Mouse (Mus musculus): ENCODE measurements around the gene Mageb18.
A peak's percentile ranks its signal among the peaks of the same experiment; 100 is the strongest.
"Not testable (repeated sequence)": the region's sequence is repeated elsewhere in the genome, so short reads cannot be mapped to it uniquely, and the experiment has no call there.

Gene Mageb18

GRCm38 (mm10) chrX:92599472-92599871, at the start of gene Mageb18:
Mageb18 (minus strand) TSS chrX:92599572.
- no peak for DNase-seq (ENCODE audit: low spot score)

- DNase-seq (ENCODE audit: low spot score) = no peak
These were observed 13.4 kb upstream of the Mageb18 start for GRCm38 (mm10) chrX:92612788-92613187.

- DNase-seq (ENCODE audit: low spot score) = no peak
These were observed 11.1 kb upstream of the Mageb18 start for GRCm38 (mm10) chrX:92610466-92610865.

- DNase-seq (ENCODE audit: low spot score) = no peak
These were observed 2.0 kb downstream of the Mageb18 start for GRCm38 (mm10) chrX:92597324-92597723.

GRCm38 (mm10) chrX:92527826-92528225, 71.5 kb downstream of the Mageb18 start:
- no peak for DNase-seq (ENCODE audit: low spot score)

- DNase-seq (ENCODE audit: low spot score) = no peak
These were observed 101.1 kb downstream of the Mageb18 start for GRCm38 (mm10) chrX:92498254-92498653.

GRCm38 (mm10) chrX:92489649-92490048, 109.7 kb downstream of the Mageb18 start, which contains the start of gene Gm5941:
Gm5941 (plus strand) TSS chrX:92489949.
- not testable (repeated sequence) for DNase-seq (ENCODE audit: low spot score)

GRCm38 (mm10) chrX:92464773-92465172, 134.6 kb downstream of the Mageb18 start:
- DNase-seq (ENCODE audit: low spot score) = no peak

GRCm38 (mm10) chrX:92460496-92460895, 138.9 kb downstream of the Mageb18 start:
- peak; percentile 9 for DNase-seq (ENCODE audit: low spot score)

- DNase-seq (ENCODE audit: low spot score) = no peak
These were observed 212.0 kb downstream of the Mageb18 start for GRCm38 (mm10) chrX:92387384-92387783.

- no peak for DNase-seq (ENCODE audit: low spot score)
These were observed 256.4 kb downstream of the Mageb18 start for GRCm38 (mm10) chrX:92342924-92343323.

- DNase-seq (ENCODE audit: low spot score) = no peak
These were observed 258.5 kb downstream of the Mageb18 start for GRCm38 (mm10) chrX:92340906-92341305.

GRCm38 (mm10) chrX:92339551-92339950, 259.8 kb downstream of the Mageb18 start:
- DNase-seq (ENCODE audit: low spot score) = no peak

GRCm38 (mm10) chrX:92333459-92333858, 265.9 kb downstream of the Mageb18 start:
- DNase-seq (ENCODE audit: low spot score) = no peak

GRCm38 (mm10) chrX:92323599-92323998, 275.8 kb downstream of the Mageb18 start:
- no peak for DNase-seq (ENCODE audit: low spot score)

GRCm38 (mm10) chrX:92280619-92281018, 318.8 kb downstream of the Mageb18 start:
- DNase-seq (ENCODE audit: low spot score) = no peak

Measured in layer of hippocampus, adult 9-10 months (tissue).